Mouse (Mus musculus): ENCODE data around the gene U2af1l4. TPM values are rescaled to one million over a fixed set of nuclear protein-coding genes. Genes with fewer than 3 reads are reported as not detected.

U2af1l4 gene
- polyA plus RNA-seq, 1 experiment from 2014 or later = 82.4 TPM

DNA sequence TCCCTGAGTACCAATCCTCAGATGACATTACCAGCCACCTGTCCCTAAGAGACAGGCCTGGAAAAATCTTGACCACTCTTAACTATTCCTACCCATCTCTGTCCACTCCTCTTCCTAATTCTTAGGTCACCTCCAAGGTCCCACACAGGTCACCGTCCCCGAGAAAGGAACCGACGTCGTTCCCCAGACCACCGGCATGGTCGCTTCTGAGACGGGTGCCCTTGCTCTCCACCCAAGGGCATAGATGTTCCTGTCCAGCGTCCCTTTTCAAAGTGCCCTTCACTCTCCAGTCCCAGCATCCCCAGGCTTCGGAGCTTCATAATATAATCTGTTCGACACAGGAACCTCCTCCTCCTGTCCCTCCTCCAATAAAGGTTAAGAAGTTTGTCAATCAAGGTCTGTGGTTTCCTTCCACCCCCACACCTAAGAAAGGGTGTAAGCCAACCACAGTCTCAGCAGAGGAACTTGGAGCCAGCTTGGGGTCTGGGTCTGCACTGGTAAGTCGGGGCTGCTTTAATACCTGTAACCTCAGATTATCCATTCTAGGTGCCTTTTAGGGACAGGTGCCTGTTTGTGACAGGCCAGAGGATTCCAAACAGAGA, 2.0 kb downstream of the U2af1l4 start, which contains the start of gene Igflr1:
TSS of gene Igflr1 (plus strand) at position 458 of the 602 bp plus-strand sequence.
- no peak within 1 kb of the TSS for H3K9ac ChIP-seq
- no peak for ATAC-seq (ENCODE audit: insufficient number of reproducible peaks, low FRiP score)
- peaks cover 53% of the 10 kb centered on the region for H3K36me3 ChIP-seq
- H3K4me3 ChIP-seq = peak within 1 kb of the TSS; percentile 68; the same call in 1 of the 2 replicates
- no peaks in the 10 kb centered on the region for H3K9me3 ChIP-seq (replicated peaks)
- 91% methylated on average over 12 of the region's 12 CpGs for WGBS
- H3K27me3 ChIP-seq (replicated peaks) = no peaks in the 10 kb centered on the region
- H3K4me2 ChIP-seq = no peak within 1 kb of the TSS
- H3K27ac ChIP-seq (ENCODE audit: poor library complexity, severe bottlenecking) = no peak within 1 kb of the TSS
- H3K4me1 ChIP-seq (replicated peaks) = peaks cover 8% of the 10 kb centered on the region

DNA sequence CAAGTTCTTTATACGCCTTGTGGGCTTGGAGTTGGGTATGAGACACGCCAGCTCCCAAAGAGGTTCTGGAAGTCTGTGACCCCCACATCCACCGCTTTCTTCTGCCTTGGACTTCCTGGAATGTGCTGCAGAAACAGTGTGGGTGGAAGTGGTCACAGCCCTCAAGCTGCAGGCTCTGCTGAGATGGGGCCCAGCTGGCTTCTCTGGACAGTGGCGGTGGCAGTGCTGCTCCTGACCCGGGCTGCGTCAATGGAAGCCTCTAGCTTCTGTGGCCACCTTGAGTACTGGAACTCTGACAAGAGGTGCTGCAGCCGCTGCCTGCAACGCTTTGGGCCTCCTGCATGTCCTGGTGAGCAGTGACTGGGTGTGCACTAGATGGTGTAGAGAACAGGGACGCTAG, 2.9 kb downstream of the U2af1l4 start:
- H3K36me3 ChIP-seq = peaks cover 63% of the 10 kb centered on the region
- no peak overlapping the region for H3K4me2 ChIP-seq
- H3K27me3 ChIP-seq (replicated peaks) = no peaks in the 10 kb centered on the region
- no peak overlapping the region for H3K4me3 ChIP-seq
- no peak overlapping the region for H3K27ac ChIP-seq (ENCODE audit: poor library complexity, severe bottlenecking)
- ATAC-seq (ENCODE audit: insufficient number of reproducible peaks, low FRiP score) = no peak
- H3K9me3 ChIP-seq (replicated peaks) = no peaks in the 10 kb centered on the region
- H3K9ac ChIP-seq = no peak overlapping the region
- WGBS = 86% methylated on average over 9 of the region's 9 CpGs
- H3K4me1 ChIP-seq (replicated peaks) = peaks cover 6% of the 10 kb centered on the region

DNA sequence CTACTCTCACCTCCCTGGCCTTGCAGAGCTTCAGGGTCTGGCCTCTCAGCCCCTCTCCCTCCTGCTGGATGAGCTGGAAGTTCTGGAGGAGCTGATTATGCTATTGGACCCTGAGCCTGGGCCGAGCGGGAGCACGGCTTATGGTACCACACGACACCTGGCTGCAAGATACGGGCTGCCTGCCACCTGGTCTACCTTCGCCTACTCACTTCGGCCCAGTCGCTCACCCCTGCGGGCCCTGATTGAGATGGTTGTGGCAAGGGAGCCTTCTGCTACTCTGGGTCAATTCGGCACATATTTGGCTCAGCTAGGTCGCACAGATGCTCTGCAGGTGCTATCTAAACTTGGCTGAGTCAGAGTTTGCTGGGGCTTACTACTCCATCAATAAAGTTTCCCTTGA, 4.5 kb downstream of the U2af1l4 start:
- Histone ChIP-seq H3K4me1 (replicated peaks) (peaks cover 6% of the 10 kb centered on the region), H3K9me3 (replicated peaks) (no peaks in the 10 kb centered on the region), H3K27me3 (replicated peaks) (no peaks in the 10 kb centered on the region), H3K36me3 (peaks cover 74% of the 10 kb centered on the region), H3K4me2 (no peak overlapping the region), H3K9ac (no peak overlapping the region), H3K27ac (ENCODE audit: poor library complexity, severe bottlenecking) (no peak overlapping the region), H3K4me3 (no peak overlapping the region)
- 87% methylated on average over 11 of the region's 11 CpGs for WGBS
- ATAC-seq (ENCODE audit: insufficient number of reproducible peaks, low FRiP score) = no peak

GRCm38 (mm10) chr7:30572389-30572788, 9.3 kb downstream of the U2af1l4 start:
- WGBS = 82% methylated on average over 5 of the region's 5 CpGs

GRCm38 (mm10) chr7:30572969-30573368, 9.9 kb downstream of the U2af1l4 start:
- peaks cover 96% of the 10 kb centered on the region for H3K36me3 ChIP-seq
- 87% methylated on average over 2 of the region's 2 CpGs for WGBS
- H3K4me2 ChIP-seq = no peak overlapping the region
- no peaks in the 10 kb centered on the region for H3K27me3 ChIP-seq (replicated peaks)
- ATAC-seq (ENCODE audit: insufficient number of reproducible peaks, low FRiP score) = no peak
- H3K9me3 ChIP-seq (replicated peaks) = no peaks in the 10 kb centered on the region
- no peak overlapping the region for H3K4me3 ChIP-seq
- no peak overlapping the region for H3K9ac ChIP-seq
- H3K27ac ChIP-seq (ENCODE audit: poor library complexity, severe bottlenecking) = no peak overlapping the region
- H3K4me1 ChIP-seq (replicated peaks) = no peaks in the 10 kb centered on the region

More at GRCm38 (mm10) chr7:30572389-30572788, 9.3 kb downstream of the U2af1l4 start:
- no peak for ATAC-seq (ENCODE audit: insufficient number of reproducible peaks, low FRiP score)
- no peak overlapping the region for H3K9ac ChIP-seq
- H3K9me3 ChIP-seq (replicated peaks) = no peaks in the 10 kb centered on the region
- no peak overlapping the region for H3K4me3 ChIP-seq
- no peaks in the 10 kb centered on the region for H3K27me3 ChIP-seq (replicated peaks)
- peaks cover 93% of the 10 kb centered on the region for H3K36me3 ChIP-seq
- no peak overlapping the region for H3K27ac ChIP-seq (ENCODE audit: poor library complexity, severe bottlenecking)
- H3K4me2 ChIP-seq = no peak overlapping the region
- no peaks in the 10 kb centered on the region for H3K4me1 ChIP-seq (replicated peaks)

GRCm38 (mm10) chr7:30579950-30580349, 16.8 kb downstream of the U2af1l4 start:
- WGBS = 93% methylated on average over 8 of the region's 8 CpGs
- H3K9ac ChIP-seq = no peak overlapping the region
- H3K4me1 ChIP-seq (replicated peaks) = no peaks in the 10 kb centered on the region
- H3K27me3 ChIP-seq (replicated peaks) = no peaks in the 10 kb centered on the region
- no peak overlapping the region for H3K27ac ChIP-seq (ENCODE audit: poor library complexity, severe bottlenecking)
- no peak overlapping the region for H3K4me3 ChIP-seq
- no peaks in the 10 kb centered on the region for H3K9me3 ChIP-seq (replicated peaks)
- no peak for ATAC-seq (ENCODE audit: insufficient number of reproducible peaks, low FRiP score)
- H3K36me3 ChIP-seq = peaks cover 99% of the 10 kb centered on the region
- no peak overlapping the region for H3K4me2 ChIP-seq

GRCm38 (mm10) chr7:30581547-30581946, 18.4 kb downstream of the U2af1l4 start:
- H3K9ac ChIP-seq = no peak overlapping the region
- peaks cover 99% of the 10 kb centered on the region for H3K36me3 ChIP-seq
- no peak overlapping the region for H3K27ac ChIP-seq (ENCODE audit: poor library complexity, severe bottlenecking)
- H3K4me3 ChIP-seq = no peak overlapping the region
- no peak overlapping the region for H3K4me2 ChIP-seq
- 0 out of 2 replicates have a peak, but pooled peaks cover under 1% of the 10 kb centered on the region for H3K4me1 ChIP-seq (replicated peaks)
- ATAC-seq (ENCODE audit: insufficient number of reproducible peaks, low FRiP score) = no peak
- 91% methylated on average over 16 of the region's 16 CpGs for WGBS
- H3K27me3 ChIP-seq (replicated peaks) = no peaks in the 10 kb centered on the region
- H3K9me3 ChIP-seq (replicated peaks) = no peaks in the 10 kb centered on the region

GRCm38 (mm10) chr7:30584339-30584738, 21.2 kb downstream of the U2af1l4 start:
- Histone ChIP-seq H3K4me3 (no peak overlapping the region), H3K9ac (0 out of 2 replicates have a peak overlapping the region, but pooled peaks have one; percentile 2), H3K27ac (ENCODE audit: poor library complexity, severe bottlenecking) (no peak overlapping the region), H3K27me3 (replicated peaks) (no peaks in the 10 kb centered on the region), H3K4me1 (replicated peaks) (peaks cover 10% of the 10 kb centered on the region), H3K4me2 (no peak overlapping the region), H3K36me3 (peaks cover 76% of the 10 kb centered on the region), H3K9me3 (replicated peaks) (no peaks in the 10 kb centered on the region)
- 96% methylated on average over 10 of the region's 10 CpGs for WGBS
- ATAC-seq (ENCODE audit: insufficient number of reproducible peaks, low FRiP score) = no peak

DNA sequence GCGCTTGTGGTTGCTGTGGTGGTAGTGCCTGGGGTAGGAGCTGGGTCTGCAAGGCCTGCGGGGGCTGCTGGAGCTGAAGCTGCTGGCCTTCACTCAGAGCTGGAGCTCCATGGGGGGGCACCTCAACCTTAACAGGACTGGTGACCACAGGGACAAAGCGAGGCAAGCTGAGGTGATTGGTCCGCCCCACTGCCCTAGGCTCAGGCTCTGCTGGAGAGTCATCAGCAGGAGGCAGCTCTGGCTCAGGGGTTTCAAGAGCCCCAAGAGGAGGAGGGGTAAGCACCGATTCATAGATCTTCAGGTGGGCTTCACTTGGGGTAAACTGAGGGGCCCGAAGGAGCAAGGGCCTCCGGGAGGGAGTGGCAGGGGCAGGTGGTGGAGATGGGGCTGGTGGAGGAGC, 22.1 kb downstream of the U2af1l4 start:
- no peaks in the 10 kb centered on the region for H3K27me3 ChIP-seq (replicated peaks)
- no peak overlapping the region for H3K4me2 ChIP-seq
- H3K4me1 ChIP-seq (replicated peaks) = peaks cover 16% of the 10 kb centered on the region
- no peak for ATAC-seq (ENCODE audit: insufficient number of reproducible peaks, low FRiP score)
- 94% methylated on average over 7 of the region's 7 CpGs for WGBS
- no peak overlapping the region for H3K27ac ChIP-seq (ENCODE audit: poor library complexity, severe bottlenecking)
- peaks cover 68% of the 10 kb centered on the region for H3K36me3 ChIP-seq
- H3K9ac ChIP-seq = no peak overlapping the region
- H3K9me3 ChIP-seq (replicated peaks) = no peaks in the 10 kb centered on the region
- H3K4me3 ChIP-seq = no peak overlapping the region

GRCm38 (mm10) chr7:30586455-30587020, 23.4 kb downstream of the U2af1l4 start:
- Histone ChIP-seq H3K9ac (peak overlapping the region; percentile 92; the same call in 1 of the 2 replicates), H3K36me3 (peaks cover 56% of the 10 kb centered on the region), H3K4me3 (peak overlapping the region; percentile 82; the same call in 1 of the 2 replicates), H3K27ac (ENCODE audit: poor library complexity, severe bottlenecking) (no peak overlapping the region), H3K4me2 (peak overlapping the region; percentile 93; the same call in 1 of the 2 replicates), H3K27me3 (replicated peaks) (0 out of 2 replicates have a peak, but pooled peaks cover 4% of the 10 kb centered on the region), H3K4me1 (replicated peaks) (peaks cover 16% of the 10 kb centered on the region), H3K9me3 (replicated peaks) (no peaks in the 10 kb centered on the region)
- 92% methylated on average over 28 of the region's 28 CpGs for WGBS
- no peak for ATAC-seq (ENCODE audit: insufficient number of reproducible peaks, low FRiP score)

- no peaks in the 10 kb centered on the region for H3K9me3 ChIP-seq (replicated peaks)
- H3K4me1 ChIP-seq (replicated peaks) = peaks cover 16% of the 10 kb centered on the region
- 0 out of 2 replicates have a peak, but pooled peaks cover 4% of the 10 kb centered on the region for H3K27me3 ChIP-seq (replicated peaks)
- peaks cover 41% of the 10 kb centered on the region for H3K36me3 ChIP-seq
- under 1% methylated on average over 57 of the region's 67 CpGs for WGBS
- peak overlapping the region; percentile 93 for H3K4me2 ChIP-seq
- peak; percentile 19 for ATAC-seq (ENCODE audit: insufficient number of reproducible peaks, low FRiP score)
- peak overlapping the region; percentile 92 for H3K9ac ChIP-seq
- H3K27ac ChIP-seq (ENCODE audit: poor library complexity, severe bottlenecking) = peak overlapping the region; percentile 89
- H3K4me3 ChIP-seq = peak overlapping the region; percentile 82
Observed at GRCm38 (mm10) chr7:30587842-30588667, 25.0 kb downstream of the U2af1l4 start.

Data from heart, embryonic 12.5 days (tissue).